Mouse (Mus musculus): ENCODE data around the gene Pigp. TPM values are rescaled to one million over a fixed set of nuclear protein-coding genes. Genes with fewer than 3 reads are reported as not detected.

The Pigp gene
- 119 TPM for polyA plus RNA-seq (2014; fragmentation: Illumina TruSeq; extraction: RNeasy Lipid Tissue Mini Kit (QIAGEN cat#74804); ENCODE audit: low read depth, low replicate concordance)

DNA sequence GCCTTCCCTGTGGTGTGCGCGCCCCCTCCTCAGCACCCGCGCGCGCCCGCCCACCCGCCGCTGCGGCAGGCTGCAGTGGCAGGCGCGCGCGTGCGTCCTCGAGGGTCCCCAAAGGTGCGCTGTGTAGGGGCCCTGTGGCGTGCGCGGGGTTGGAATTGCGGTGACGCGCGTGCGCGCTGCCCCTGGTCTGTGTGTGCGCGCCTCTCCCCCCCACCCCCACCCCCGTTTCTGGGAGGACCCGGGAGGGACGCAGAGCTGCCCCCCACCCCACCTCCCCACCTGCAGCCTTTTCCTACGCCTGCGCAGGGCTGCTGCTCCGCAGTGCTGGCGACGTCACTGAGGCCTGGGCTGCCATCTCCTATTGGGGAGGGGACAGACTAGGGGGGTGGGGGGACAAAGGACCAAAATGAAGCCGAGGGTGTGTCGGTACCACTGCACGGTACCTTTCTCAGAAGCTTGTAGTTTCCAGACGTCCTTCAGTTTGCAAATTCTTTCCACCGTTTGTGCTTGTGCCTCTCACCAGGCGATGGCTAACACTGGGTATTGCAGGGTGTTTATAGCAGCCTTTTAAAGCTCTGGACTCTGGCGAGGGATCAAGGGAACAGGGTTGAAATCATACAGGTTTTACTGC lies at the start of gene Pigp:
TSS of gene Pigp (minus strand) at position 542 of the 631 bp plus-strand sequence.

DNA sequence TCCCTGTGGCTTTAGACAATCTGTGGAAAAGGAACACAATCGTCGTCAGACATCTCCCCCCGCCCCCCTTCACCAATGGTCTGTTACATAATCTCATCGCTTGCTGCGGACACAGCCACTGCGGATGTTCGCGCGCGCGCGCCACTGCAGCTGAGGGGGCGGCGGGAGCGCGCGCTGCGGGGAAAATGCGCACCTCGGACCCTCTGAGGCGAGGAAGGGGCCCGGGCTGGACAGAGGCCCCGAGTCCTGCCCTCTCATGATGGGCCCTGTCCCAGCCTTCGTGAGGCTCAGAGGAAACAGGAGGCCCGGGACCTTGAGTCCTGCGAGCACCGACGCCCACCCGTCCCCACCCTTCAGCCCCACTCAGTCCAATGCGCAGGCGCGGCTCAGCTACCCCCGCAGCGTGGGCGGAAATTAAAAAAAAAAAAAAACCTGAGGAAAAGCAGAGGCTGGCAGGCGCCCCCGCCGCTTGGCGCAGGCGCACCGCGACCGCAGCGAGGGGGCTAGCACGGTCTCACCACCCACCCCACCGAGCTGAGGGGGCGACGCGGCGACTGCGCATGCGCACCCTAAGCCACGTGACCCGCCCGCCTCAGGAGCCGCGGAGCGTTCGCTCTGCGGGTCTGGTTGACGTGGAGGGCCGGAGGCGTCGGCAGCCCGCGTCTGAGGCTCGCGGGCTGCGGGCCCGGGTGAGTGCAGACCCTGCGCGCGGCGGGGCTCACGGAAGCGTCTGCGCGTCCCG lies 1.3 kb downstream of the Pigp start, which contains the start of gene Ttc3:
TSS of gene Ttc3 (plus strand) at position 446 of the 742 bp plus-strand sequence.

GRCm38 (mm10) chr16:94327781-94328711 lies 43.6 kb downstream of the Pigp start, which contains the start of gene Ripply3:
Ripply3 (plus strand) TSS chr16:94328420.

GRCm38 (mm10) chr16:94313229-94314030 lies 58.2 kb downstream of the Pigp start, which contains the start of gene Hlcs:
Hlcs (minus strand) TSS chr16:94313571.

Other genes with a start within 250 kb of the Pigp start
- gene Hlcs, start 58.3 kb downstream of the Pigp start, polyA plus RNA-seq (2014; fragmentation: Illumina TruSeq; extraction: RNeasy Lipid Tissue Mini Kit (QIAGEN cat#74804); ENCODE audit: low read depth, low replicate concordance), result 14.1 TPM
- 3.4 TPM for gene Ripply3, start 43.4 kb downstream of the Pigp start, polyA plus RNA-seq (2014; fragmentation: Illumina TruSeq; extraction: RNeasy Lipid Tissue Mini Kit (QIAGEN cat#74804); ENCODE audit: low read depth, low replicate concordance)
- 63.5 TPM for gene Ttc3, start 1.2 kb downstream of the Pigp start, polyA plus RNA-seq (2014; fragmentation: Illumina TruSeq; extraction: RNeasy Lipid Tissue Mini Kit (QIAGEN cat#74804); ENCODE audit: low read depth, low replicate concordance)
- gene Vps26c, start 155.0 kb upstream of the Pigp start, polyA plus RNA-seq (2014; fragmentation: Illumina TruSeq; extraction: RNeasy Lipid Tissue Mini Kit (QIAGEN cat#74804); ENCODE audit: low read depth, low replicate concordance), result 38.5 TPM
- gene Dyrk1a, start 198.2 kb upstream of the Pigp start, polyA plus RNA-seq (2014; fragmentation: Illumina TruSeq; extraction: RNeasy Lipid Tissue Mini Kit (QIAGEN cat#74804); ENCODE audit: low read depth, low replicate concordance), result 21.9 TPM